Mouse (Mus musculus) C2C12 (cell line): ENCODE data around the gene Samd15. TPM values are rescaled to one million over a fixed set of nuclear protein-coding genes. Genes with fewer than 3 reads are reported as not detected.
"Not testable (repeated sequence)": the region's sequence is repeated elsewhere in the genome, so short reads cannot be mapped to it uniquely, and the experiment has no call there.

Experiments used
- H3K27me3 ChIP-seq: one replicate; pipeline ENCODE4 v1.6.1; 2011; ENCODE audit not compliant: control insufficient read depth, insufficient read depth, insufficient read length
- H3K36me3 ChIP-seq: one replicate; pipeline ENCODE4 v1.6.1; 2011; ENCODE audit not compliant: control insufficient read depth, insufficient read depth
- H3K4me3 ChIP-seq: one replicate; pipeline ENCODE4 v1.5.1; 2011; ENCODE audit warnings: mild to moderate bottlenecking, control low read depth; ENCODE audit not compliant: poor library complexity, insufficient read depth, severe bottlenecking
- H3K79me2 ChIP-seq: one replicate; pipeline ENCODE4 v1.6.1; 2011; ENCODE audit not compliant: control insufficient read depth, insufficient read depth
- H3K79me3 ChIP-seq: one replicate; pipeline ENCODE4 v1.6.1; 2011; ENCODE audit warnings: low read depth, control low read depth
- H3ac ChIP-seq: one replicate; pipeline ENCODE3; 2011; ENCODE audit warnings: low read depth; ENCODE audit not compliant: control insufficient read depth, insufficient read length
- CEBPB ChIP-seq: IDR thresholded peaks from one replicate; pipeline ENCODE4 v1.6.1; 2011; ENCODE audit warnings: low read depth, mild to moderate bottlenecking, control low read depth, moderate library complexity
- CTCF ChIP-seq: IDR thresholded peaks from one replicate; pipeline ENCODE4 v1.5.1; 2011; ENCODE audit not compliant: control insufficient read depth, insufficient read depth, insufficient read length
- FOSL1 ChIP-seq: IDR thresholded peaks from one replicate; pipeline ENCODE4 v1.8.0; 2011; ENCODE audit warnings: mild to moderate bottlenecking, low read length; ENCODE audit not compliant: poor library complexity, insufficient read depth, severe bottlenecking
- MAX ChIP-seq: IDR thresholded peaks from one replicate; pipeline ENCODE4 v1.6.1; 2011; ENCODE audit warnings: mild to moderate bottlenecking, control low read depth
- MYOD1 ChIP-seq: IDR thresholded peaks from one replicate; pipeline ENCODE4 v1.6.1; 2011; ENCODE audit warnings: low read depth; ENCODE audit not compliant: control insufficient read depth, insufficient read length
- MYOG ChIP-seq: IDR thresholded peaks from one replicate; pipeline ENCODE4 v1.6.1; 2011; ENCODE audit not compliant: control insufficient read depth, insufficient read length; ENCODE audit errors: extremely low read depth
- USF1 ChIP-seq: IDR thresholded peaks from one replicate; pipeline ENCODE4 v1.6.1; 2011; ENCODE audit warnings: low read depth, mild to moderate bottlenecking, control low read depth, moderate library complexity
- polyA plus RNA-seq: library from polyadenylated mRNA; unstranded; fragments of >200 nt; fragmentation: generic; extraction: Trizol; gene quantifications from one replicate; pipeline ENCODE4 v1.2.1, GENCODE M21; 2012; ENCODE audit warnings: missing spikeins

Gene Samd15
- polyA plus RNA-seq, 1 experiment = 0.26 TPM

GRCm38 (mm10) chr12:87199973-87200586 is 557 bp downstream of the Samd15 start, which contains the start of gene Tmed8:
TSS of gene Tmed8 (minus strand) at chr12:87200454.
- no peaks in the 10 kb centered on the region for H3K27me3 ChIP-seq
- no peak for TF ChIP-seq MYOD1
- no peak for TF ChIP-seq CTCF
- TF ChIP-seq MYOG = no peak
- TF ChIP-seq CEBPB = no peak
- no peak for TF ChIP-seq USF1
- no peak for TF ChIP-seq MAX
- TF ChIP-seq FOSL1 = no peak
- H3K4me3 ChIP-seq = peak within 1 kb of the TSS; percentile 65
- no peaks in the 10 kb centered on the region for H3K36me3 ChIP-seq
- peaks cover 3% of the 10 kb centered on the region for H3K79me3 ChIP-seq
- H3K79me2 ChIP-seq = peaks cover 14% of the 10 kb centered on the region
- H3ac ChIP-seq = peak within 1 kb of the TSS; percentile 60

- peaks cover 9% of the 10 kb centered on the region for H3K79me2 ChIP-seq
- no peaks in the 10 kb centered on the region for H3K36me3 ChIP-seq
- H3ac ChIP-seq = no peak overlapping the region
- no peaks in the 10 kb centered on the region for H3K79me3 ChIP-seq
- no peaks in the 10 kb centered on the region for H3K27me3 ChIP-seq
- TF ChIP-seq MYOG (no peak), FOSL1 (no peak), CEBPB (no peak), USF1 (no peak), MYOD1 (no peak), CTCF (no peak), MAX (no peak)
- H3K4me3 ChIP-seq = no peak overlapping the region
Observed at GRCm38 (mm10) chr12:87201694-87202093, 2.2 kb downstream of the Samd15 start.

DNA sequence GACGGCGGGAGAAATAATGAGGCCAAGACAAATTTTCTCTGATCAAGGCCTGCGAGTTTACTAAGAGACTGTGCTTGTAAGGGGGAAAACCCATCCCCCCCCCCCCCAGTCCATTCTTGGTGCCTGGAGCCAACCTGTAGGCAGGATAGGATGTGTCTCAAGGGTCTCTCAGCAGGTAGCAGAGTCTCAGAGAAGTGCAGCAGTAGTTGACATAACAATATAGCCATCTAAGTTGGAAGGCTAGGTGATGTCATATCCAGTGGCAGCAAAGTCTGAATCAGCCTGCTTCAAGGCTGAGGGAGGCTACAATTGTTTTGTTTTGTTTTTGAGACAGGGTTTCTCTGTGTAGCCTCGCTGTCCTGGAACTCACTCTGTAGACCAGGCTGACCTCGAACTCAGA is 6.3 kb downstream of the Samd15 start:
- H3K36me3 ChIP-seq, H3K79me3 ChIP-seq, H3K27me3 ChIP-seq, H3ac ChIP-seq, H3K79me2 ChIP-seq, H3K4me3 ChIP-seq: not testable (repeated sequence)

DNA sequence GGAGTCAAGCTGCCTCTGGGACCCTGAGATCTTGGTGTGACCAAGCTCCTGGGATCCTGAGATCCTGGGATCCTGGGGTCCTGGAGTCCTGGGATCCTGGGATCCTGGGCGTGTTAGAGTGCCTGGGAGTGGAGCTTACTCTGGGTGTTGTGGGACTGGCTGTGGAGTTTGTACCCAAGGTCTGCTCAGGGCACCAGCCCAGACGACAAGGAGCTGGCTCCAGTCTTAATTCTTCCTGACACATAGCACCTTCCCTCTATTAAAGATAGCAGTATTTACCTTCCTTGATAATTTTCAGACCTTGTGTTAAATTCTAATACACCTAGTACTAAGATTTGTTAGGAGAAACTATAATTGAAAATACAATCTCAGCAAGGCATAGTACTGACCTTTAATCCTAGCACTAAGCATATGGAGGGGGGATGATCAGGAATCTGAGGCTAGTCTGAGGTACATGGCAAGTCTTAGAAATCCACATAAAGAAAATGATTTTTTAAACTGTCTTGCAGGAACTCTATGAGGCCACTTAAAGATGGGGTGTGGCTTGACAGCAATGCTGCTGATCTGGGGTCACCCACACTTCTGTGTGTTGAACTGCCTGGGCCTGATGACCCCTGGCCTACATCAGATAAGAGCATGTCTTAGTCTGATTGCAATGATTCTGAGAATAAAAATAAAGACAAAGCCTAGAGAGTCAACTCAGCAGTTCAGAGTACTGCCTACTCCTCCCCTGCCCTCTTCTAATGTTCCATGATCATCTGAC is 13.5 kb downstream of the Samd15 start:
- TF ChIP-seq MAX (no peak), FOSL1 (no peak), MYOG (no peak), USF1 (no peak), CEBPB (no peak), CTCF (no peak), MYOD1 (no peak)
- Histone ChIP-seq H3K79me3 (no peaks in the 10 kb centered on the region), H3K79me2 (no peaks in the 10 kb centered on the region), H3K36me3 (no peaks in the 10 kb centered on the region), H3K4me3 (no peak overlapping the region), H3ac (no peak overlapping the region), H3K27me3 (no peaks in the 10 kb centered on the region)

- no peaks in the 10 kb centered on the region for H3K36me3 ChIP-seq
- no peak overlapping the region for H3ac ChIP-seq
- TF ChIP-seq USF1 (peak; percentile 45), MYOG (no peak), FOSL1 (no peak)
- no peak overlapping the region for H3K4me3 ChIP-seq
- H3K79me3 ChIP-seq = no peaks in the 10 kb centered on the region
- no peaks in the 10 kb centered on the region for H3K79me2 ChIP-seq
- no peaks in the 10 kb centered on the region for H3K27me3 ChIP-seq
Observed at GRCm38 (mm10) chr12:87216053-87216452, 16.5 kb downstream of the Samd15 start.

- no peak overlapping the region for H3ac ChIP-seq
- no peaks in the 10 kb centered on the region for H3K79me3 ChIP-seq
- H3K27me3 ChIP-seq = no peaks in the 10 kb centered on the region
- H3K4me3 ChIP-seq = no peak overlapping the region
- H3K36me3 ChIP-seq = no peaks in the 10 kb centered on the region
- H3K79me2 ChIP-seq = no peaks in the 10 kb centered on the region
- TF ChIP-seq CEBPB (no peak), MYOG (no peak), FOSL1 (no peak), MAX (no peak), MYOD1 (no peak), USF1 (no peak), CTCF (no peak)
Observed at GRCm38 (mm10) chr12:87217596-87217995, 18.1 kb downstream of the Samd15 start.
